Mouse (Mus musculus) inflammation-experienced regulatory T-cells, adult 16 weeks (primary cell): ENCODE data around the gene Cwc22. TPM values are rescaled to one million over a fixed set of nuclear protein-coding genes. Genes with fewer than 3 reads are reported as not detected.

Experiments
- polyA plus RNA-seq: library from polyadenylated mRNA; unstranded; fragments of 100-300 nt; shearing (Covaris generic); gene quantifications from one replicate; pipeline ENCODE4 v1.2.1, GENCODE M21; 2017

The Cwc22 gene
- polyA plus RNA-seq: 40.2 TPM

GRCm38 (mm10) chr2:77945596-77946485 lies at the start of gene Cwc22:
Cwc22 (minus strand) TSS chr2:77946375.

Other genes starting within 250 kb of the Cwc22 start
- gene Zfp385b, start 126.7 kb downstream of the Cwc22 start, polyA plus RNA-seq: not detected